22 mouse cellular contexts compared by ENCODE assay signal in the genomic region with DNA sequence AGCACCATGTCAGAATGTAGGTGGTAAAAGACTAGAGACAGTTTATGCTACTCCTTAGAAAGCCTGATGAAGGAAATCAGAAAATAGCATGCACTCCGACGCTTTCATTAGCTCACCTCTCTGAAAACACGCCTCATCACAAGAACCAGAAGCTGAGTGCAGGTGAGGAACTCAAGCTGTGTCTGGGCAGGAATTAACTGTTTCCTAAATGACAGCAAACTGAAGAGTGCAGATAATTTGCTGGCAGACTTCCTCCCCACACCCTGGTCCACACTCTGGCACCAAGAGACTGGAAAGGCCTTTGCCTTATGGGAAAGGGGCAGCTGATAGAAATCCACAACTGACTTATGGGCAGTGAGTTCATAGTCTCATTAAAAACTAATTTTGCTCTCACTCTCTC.
DNase-seq lines count a peak whose midpoint lies in the region; ATAC-seq and TF ChIP-seq lines count a peak whose summit lies in the region.
"Had no signal": no experiment of that assay in that cellular context is flagged by ENCODE, and none has a peak within 500 bp of the region (broad histone marks: within the 10 kb centered on the region; RNA-seq: fewer than 3 reads in every experiment).

No protein-coding gene starts in this region.

- no peak for TF ChIP-seq CTCF in hindbrain, postnatal 0 days (IDR thresholded peaks at IDR 0.05; ENCODE audit: low read depth)

- DNase-seq in forebrain, embryonic 10.5 days (ENCODE audit: extremely low spot score, low spot score): no peak
- DNase-seq in forebrain, embryonic 11.5 days (ENCODE audit: low spot score): no peak
- DNase-seq in hindbrain, postnatal 0 days (ENCODE audit: low spot score): no peak
- no peak for DNase-seq in limb, embryonic 10.5 days (ENCODE audit: low spot score)
- DNase-seq in testis, postnatal 14 days (ENCODE audit: low spot score): no peak
- DNase-seq: adrenal gland, postnatal 14 days; cerebellum, adult 18-20 months; heart, postnatal 14 days; kidney, adult 8-10 months; kidney, postnatal 4 days; lung, embryonic 14.5 days; lung, postnatal 14 days; right cerebral cortex, postnatal 14 days; thymus, postnatal 25 days had no signal

- H3K27ac ChIP-seq in forebrain, embryonic 10.5 days: peak overlapping the region; percentile 63
- no peak overlapping the region for H3K27ac ChIP-seq in forebrain, embryonic 11.5 days (ENCODE audit: low read depth, low read length)
- peak overlapping the region; percentile 32; the same call in 1 of the 2 replicates for H3K27ac ChIP-seq in hindbrain, postnatal 0 days
- H3K27ac ChIP-seq in hindbrain, embryonic 13.5 days: no peak overlapping the region
- H3K27ac ChIP-seq in midbrain, embryonic 15.5 days: peak overlapping the region; percentile 40; the same call in 1 of the 2 replicates
- H3K27ac ChIP-seq in midbrain, embryonic 16.5 days (ENCODE audit: low read length): no peak overlapping the region
- 0 out of 2 replicates have a peak overlapping the region, but pooled peaks have one; percentile 36 for H3K27ac ChIP-seq in limb, embryonic 10.5 days
- H3K27ac ChIP-seq: forebrain, embryonic 15.5 days; heart, embryonic 13.5 days; kidney, postnatal 0 days; liver, embryonic 15.5 days had no signal

- ATAC-seq in forebrain, embryonic 11.5 days (replicated peaks; ENCODE audit: low FRiP score): no peak
- ATAC-seq in hindbrain, postnatal 0 days: no peak
- no peak for ATAC-seq in hindbrain, embryonic 13.5 days (ENCODE audit: low FRiP score)
- no peak for ATAC-seq in midbrain, embryonic 15.5 days (replicated peaks)
- ATAC-seq in midbrain, embryonic 16.5 days: no peak
- ATAC-seq: forebrain, embryonic 15.5 days; intestine, embryonic 16.5 days had no signal

- H3K9me3 ChIP-seq in forebrain, embryonic 10.5 days: no peaks in the 10 kb centered on the region
- no peaks in the 10 kb centered on the region for H3K9me3 ChIP-seq in forebrain, embryonic 11.5 days (ENCODE audit: control insufficient read depth, low read length)
- no peaks in the 10 kb centered on the region for H3K9me3 ChIP-seq in hindbrain, postnatal 0 days (ENCODE audit: low read length)
- no peaks in the 10 kb centered on the region for H3K9me3 ChIP-seq in hindbrain, embryonic 13.5 days
- H3K9me3 ChIP-seq in midbrain, embryonic 15.5 days: no peaks in the 10 kb centered on the region
- H3K9me3 ChIP-seq in midbrain, embryonic 16.5 days (replicated peaks; ENCODE audit: control insufficient read depth, low read length, poor library complexity, severe bottlenecking): no peaks in the 10 kb centered on the region
- no peaks in the 10 kb centered on the region for H3K9me3 ChIP-seq in limb, embryonic 10.5 days (replicated peaks)
- H3K9me3 ChIP-seq: forebrain, embryonic 15.5 days; heart, embryonic 13.5 days; liver, embryonic 15.5 days had no signal

- no peak overlapping the region for H3K9ac ChIP-seq in forebrain, embryonic 11.5 days (ENCODE audit: low read length)
- H3K9ac ChIP-seq in hindbrain, postnatal 0 days (replicated peaks; ENCODE audit: low read length): no peak overlapping the region
- no peak overlapping the region for H3K9ac ChIP-seq in hindbrain, embryonic 13.5 days
- H3K9ac ChIP-seq in midbrain, embryonic 15.5 days: no peak overlapping the region
- no peak overlapping the region; the same call in 1 of the 2 replicates for H3K9ac ChIP-seq in midbrain, embryonic 16.5 days (ENCODE audit: low read depth, low read length)
- H3K9ac ChIP-seq: forebrain, embryonic 15.5 days; heart, embryonic 13.5 days; liver, embryonic 15.5 days; lung, embryonic 14.5 days had no signal

- WGBS in forebrain, embryonic 10.5 days: 84% methylated on average over 3 of the region's 3 CpGs
- 74% methylated on average over 3 of the region's 3 CpGs for WGBS in forebrain, embryonic 11.5 days
- WGBS in hindbrain, postnatal 0 days: 56% methylated on average over 3 of the region's 3 CpGs
- 89% methylated on average over 3 of the region's 3 CpGs for WGBS in hindbrain, embryonic 13.5 days
- 83% methylated on average over 3 of the region's 3 CpGs for WGBS in midbrain, embryonic 15.5 days
- 79% methylated on average over 3 of the region's 3 CpGs for WGBS in midbrain, embryonic 16.5 days
- WGBS in limb, embryonic 10.5 days: 79% methylated on average over 3 of the region's 3 CpGs

- no peaks in the 10 kb centered on the region for H3K36me3 ChIP-seq in forebrain, embryonic 10.5 days (replicated peaks)
- H3K36me3 ChIP-seq in forebrain, embryonic 11.5 days (ENCODE audit: control insufficient read depth, insufficient read depth, low read length): no peaks in the 10 kb centered on the region
- H3K36me3 ChIP-seq in hindbrain, postnatal 0 days (ENCODE audit: insufficient read depth, low read length): no peaks in the 10 kb centered on the region
- no peaks in the 10 kb centered on the region for H3K36me3 ChIP-seq in hindbrain, embryonic 13.5 days
- no peaks in the 10 kb centered on the region for H3K36me3 ChIP-seq in midbrain, embryonic 15.5 days (replicated peaks)
- no peaks in the 10 kb centered on the region for H3K36me3 ChIP-seq in midbrain, embryonic 16.5 days (ENCODE audit: control insufficient read depth, insufficient read depth, low read length)
- no peaks in the 10 kb centered on the region for H3K36me3 ChIP-seq in limb, embryonic 10.5 days
- H3K36me3 ChIP-seq: forebrain, embryonic 15.5 days; heart, embryonic 13.5 days; liver, embryonic 15.5 days had no signal

- no peak overlapping the region for H3K4me3 ChIP-seq in forebrain, embryonic 10.5 days
- no peak overlapping the region for H3K4me3 ChIP-seq in forebrain, embryonic 11.5 days (ENCODE audit: low read depth, low read length)
- no peak overlapping the region for H3K4me3 ChIP-seq in hindbrain, postnatal 0 days (ENCODE audit: low read length)
- H3K4me3 ChIP-seq in hindbrain, embryonic 13.5 days: no peak overlapping the region
- H3K4me3 ChIP-seq in midbrain, embryonic 15.5 days: no peak overlapping the region
- no peak overlapping the region for H3K4me3 ChIP-seq in midbrain, embryonic 16.5 days (ENCODE audit: low read depth, low read length)
- H3K4me3 ChIP-seq in limb, embryonic 10.5 days: no peak overlapping the region
- H3K4me3 ChIP-seq: forebrain, embryonic 15.5 days; heart, embryonic 13.5 days; liver, embryonic 15.5 days had no signal

- H3K4me2 ChIP-seq in forebrain, embryonic 11.5 days (ENCODE audit: low read depth, low read length, severe bottlenecking): no peak overlapping the region
- no peak overlapping the region for H3K4me2 ChIP-seq in hindbrain, postnatal 0 days (ENCODE audit: low read depth, low read length)
- H3K4me2 ChIP-seq in hindbrain, embryonic 13.5 days: no peak overlapping the region
- no peak overlapping the region for H3K4me2 ChIP-seq in midbrain, embryonic 15.5 days
- no peak overlapping the region for H3K4me2 ChIP-seq in midbrain, embryonic 16.5 days (ENCODE audit: low read length)
- H3K4me2 ChIP-seq: forebrain, embryonic 15.5 days; heart, embryonic 13.5 days; liver, embryonic 15.5 days; lung, embryonic 14.5 days had no signal

- peaks cover 42% of the 10 kb centered on the region for H3K4me1 ChIP-seq in forebrain, embryonic 10.5 days
- H3K4me1 ChIP-seq in forebrain, embryonic 11.5 days (replicated peaks; ENCODE audit: control insufficient read depth, insufficient read depth, low read length): peaks cover 12% of the 10 kb centered on the region
- peaks cover 8% of the 10 kb centered on the region; the same call in 1 of the 2 replicates for H3K4me1 ChIP-seq in hindbrain, postnatal 0 days (ENCODE audit: insufficient read depth, low read length)
- peaks cover 28% of the 10 kb centered on the region for H3K4me1 ChIP-seq in hindbrain, embryonic 13.5 days (replicated peaks)
- peaks cover 23% of the 10 kb centered on the region for H3K4me1 ChIP-seq in midbrain, embryonic 15.5 days
- peaks cover 19% of the 10 kb centered on the region for H3K4me1 ChIP-seq in midbrain, embryonic 16.5 days (ENCODE audit: control insufficient read depth, insufficient read depth, low read length)
- peaks cover 54% of the 10 kb centered on the region for H3K4me1 ChIP-seq in limb, embryonic 10.5 days
- H3K4me1 ChIP-seq: liver, embryonic 15.5 days had no signal

- H3K27me3 ChIP-seq in forebrain, embryonic 10.5 days (ENCODE audit: poor library complexity, severe bottlenecking): peaks cover 32% of the 10 kb centered on the region
- H3K27me3 ChIP-seq in forebrain, embryonic 11.5 days (ENCODE audit: control insufficient read depth, insufficient read depth, low read length): no peaks in the 10 kb centered on the region
- H3K27me3 ChIP-seq in hindbrain, postnatal 0 days (ENCODE audit: insufficient read depth, low read length): no peaks in the 10 kb centered on the region
- 0 out of 2 replicates have a peak, but pooled peaks cover 7% of the 10 kb centered on the region for H3K27me3 ChIP-seq in hindbrain, embryonic 13.5 days
- no peaks in the 10 kb centered on the region for H3K27me3 ChIP-seq in midbrain, embryonic 15.5 days (replicated peaks)
- H3K27me3 ChIP-seq in midbrain, embryonic 16.5 days (ENCODE audit: control insufficient read depth, insufficient read depth, low read depth, low read length): no peaks in the 10 kb centered on the region
- H3K27me3 ChIP-seq in limb, embryonic 10.5 days (ENCODE audit: low read depth, poor library complexity, severe bottlenecking): no peaks in the 10 kb centered on the region
- H3K27me3 ChIP-seq: heart, embryonic 13.5 days; liver, embryonic 15.5 days had no signal

Comparison
In these comparisons a context has a peak if more than half of its experiments do, and no peak if none do; other contexts are left out.
1. H3K27ac ChIP-seq: peak in forebrain, embryonic 10.5 days (single experiment), hindbrain, postnatal 0 days (single experiment), midbrain, embryonic 15.5 days (single experiment) and limb, embryonic 10.5 days (single experiment); none in forebrain, embryonic 11.5 days (single experiment), hindbrain, embryonic 13.5 days (single experiment) and midbrain, embryonic 16.5 days (single experiment).